Mouse (Mus musculus) ZHBTc4 (cell line): Measurements from ENCODE around the gene Rnf144b.

Experiments
- DNase-seq: peaks from one replicate; pipeline ENCODE4 v3.0.0-alpha.2; 2011; ENCODE audit warnings: low read depth, low spot score

Rnf144b gene

DNA sequence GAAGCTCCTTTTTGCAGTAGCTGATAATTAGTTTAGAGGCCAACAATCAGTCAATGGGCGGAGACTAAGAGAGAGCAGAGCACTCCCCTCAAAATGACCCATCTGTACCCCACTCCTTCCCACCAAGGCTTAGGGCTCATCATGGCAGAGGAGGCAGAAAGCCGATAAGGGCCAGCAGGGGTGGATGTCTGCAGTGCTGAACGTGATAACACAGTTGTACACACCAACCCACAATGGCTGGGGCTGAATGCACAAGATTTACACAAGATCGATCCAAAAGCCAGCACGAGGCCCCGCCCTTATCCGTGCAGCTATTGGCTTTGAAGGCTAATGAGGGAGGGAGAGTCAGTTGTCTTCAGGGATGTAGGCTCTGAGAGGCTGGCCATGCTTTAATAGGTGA is 58.3 kb downstream of the Rnf144b start:
- no peak for DNase-seq

DNA sequence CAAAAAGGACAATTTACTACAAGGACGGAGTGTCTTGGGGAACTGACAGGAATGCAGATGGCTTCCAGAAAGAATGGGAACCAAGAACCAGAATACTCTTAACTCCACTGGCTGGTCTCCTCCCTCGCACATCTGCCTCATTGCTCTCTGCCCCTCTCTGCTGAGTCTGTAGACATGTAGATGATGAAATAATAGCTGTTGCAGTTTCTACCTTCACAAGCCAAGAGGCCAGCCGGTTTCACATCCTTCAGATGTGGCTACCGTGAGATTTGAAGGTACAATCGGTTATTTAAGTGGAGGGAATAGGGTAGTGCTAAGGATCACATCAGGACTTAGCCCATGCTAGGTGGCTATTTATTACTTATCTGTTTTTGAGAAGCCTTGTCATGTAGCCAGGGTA is 59.9 kb downstream of the Rnf144b start:
- no peak for DNase-seq

DNA sequence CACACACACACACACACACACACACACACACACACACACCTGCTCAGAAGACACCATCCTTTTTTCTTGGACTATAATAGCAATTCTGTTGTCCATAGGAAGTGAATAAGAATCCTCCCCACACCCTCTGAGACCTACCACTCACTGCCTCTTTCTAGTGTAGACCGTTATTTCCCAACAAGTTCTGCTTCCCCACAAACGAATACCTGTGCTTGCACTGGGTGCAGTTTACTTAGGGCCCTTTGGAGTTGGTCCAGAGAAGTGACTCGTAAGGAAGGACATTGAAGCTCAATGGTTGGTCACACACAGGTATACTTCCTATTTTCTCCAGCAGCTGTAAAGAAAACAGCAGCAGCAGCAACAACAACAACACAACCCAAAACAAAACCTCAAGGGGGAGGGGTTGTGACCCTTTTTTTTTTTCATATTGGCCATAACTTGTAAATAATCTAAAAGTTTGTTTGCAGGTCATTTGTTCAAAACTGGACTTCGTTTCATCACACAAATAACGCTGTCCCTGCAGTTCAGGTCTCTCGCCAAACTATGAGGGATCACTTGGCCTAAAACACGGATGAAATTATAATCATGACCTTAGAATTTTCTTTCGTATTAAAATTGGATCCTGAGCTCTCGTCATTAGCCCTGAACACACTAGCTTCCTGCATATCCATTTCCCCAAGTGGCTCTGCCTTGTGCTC is 60.7 kb downstream of the Rnf144b start:
- no peak for DNase-seq

DNA sequence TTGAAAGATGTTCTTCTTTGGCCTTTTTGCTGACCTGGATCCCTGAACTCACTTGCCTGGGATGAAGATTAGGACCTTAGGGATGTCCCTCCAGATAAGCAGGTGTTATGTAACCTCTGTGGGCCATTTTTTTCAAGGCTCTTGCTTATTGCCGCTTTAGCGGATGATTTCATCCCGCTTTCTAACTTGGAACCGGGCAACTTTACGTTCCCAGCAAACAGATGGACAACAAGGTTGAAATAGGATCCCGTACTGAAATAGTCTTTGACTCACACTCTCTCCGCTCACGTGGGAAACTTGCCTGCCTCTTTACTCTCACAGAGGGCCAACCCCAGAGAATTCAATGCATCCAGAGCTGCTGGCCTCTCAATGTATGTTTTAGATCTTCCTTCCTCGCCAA is 61.3 kb downstream of the Rnf144b start:
- DNase-seq: no peak

DNA sequence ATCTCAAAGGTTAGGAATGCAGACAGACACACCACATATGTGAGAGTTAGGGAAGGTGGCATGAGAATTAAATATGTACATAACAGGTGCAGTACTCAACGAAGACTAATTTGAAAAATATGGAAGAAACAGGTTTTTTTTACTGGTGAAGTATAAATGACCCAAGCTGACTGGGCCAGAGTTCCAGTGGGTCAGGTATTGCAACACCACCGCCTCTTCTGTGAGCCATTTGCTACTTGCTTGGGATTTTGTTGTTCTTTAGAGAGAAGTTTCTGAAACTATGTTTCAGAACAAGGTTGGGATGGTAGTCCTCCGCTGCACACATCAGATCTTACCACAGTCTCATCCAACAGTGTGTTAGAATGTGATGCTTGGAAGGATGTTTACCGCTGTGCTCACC is 65.4 kb downstream of the Rnf144b start:
- DNase-seq: no peak

DNA sequence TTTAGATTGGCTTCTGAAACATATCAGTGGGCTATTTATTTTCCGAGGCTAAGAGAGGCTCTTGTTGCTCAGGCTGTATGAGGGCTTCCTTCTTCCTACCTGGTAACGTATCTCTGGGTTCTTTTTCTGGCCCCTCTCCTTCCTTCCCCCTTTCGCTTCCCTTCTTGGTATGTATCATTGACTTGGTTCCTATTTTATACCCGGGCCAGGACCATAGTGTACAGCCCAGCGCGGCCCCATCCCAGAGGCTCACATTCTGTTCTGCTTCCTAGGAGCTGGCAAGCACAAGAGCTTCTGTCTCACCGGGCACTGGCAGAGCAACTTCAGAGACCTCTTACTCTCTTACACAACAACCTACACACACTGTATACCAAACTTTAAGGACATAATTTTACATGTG is 67.5 kb downstream of the Rnf144b start:
- no peak for DNase-seq

DNA sequence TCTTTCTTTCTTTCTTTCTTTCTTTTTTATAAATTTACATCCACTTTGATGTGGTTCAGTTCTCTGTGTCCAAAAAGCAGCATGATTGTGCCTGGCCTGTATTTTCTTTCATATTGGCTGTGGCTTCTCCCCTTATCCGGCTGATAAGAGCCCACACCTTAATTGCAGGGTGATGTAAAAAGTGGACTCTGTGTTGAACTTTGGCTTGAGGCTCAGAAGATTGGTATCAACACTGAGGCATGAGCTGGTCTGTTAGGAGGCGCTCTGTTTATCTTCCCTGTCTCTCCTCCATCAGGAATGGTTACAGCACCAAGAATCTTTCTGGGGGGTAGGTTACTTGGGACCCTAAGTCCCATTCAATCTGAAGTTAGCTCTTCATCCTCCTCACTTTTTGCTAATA is 69.7 kb downstream of the Rnf144b start:
- no peak for DNase-seq

DNA sequence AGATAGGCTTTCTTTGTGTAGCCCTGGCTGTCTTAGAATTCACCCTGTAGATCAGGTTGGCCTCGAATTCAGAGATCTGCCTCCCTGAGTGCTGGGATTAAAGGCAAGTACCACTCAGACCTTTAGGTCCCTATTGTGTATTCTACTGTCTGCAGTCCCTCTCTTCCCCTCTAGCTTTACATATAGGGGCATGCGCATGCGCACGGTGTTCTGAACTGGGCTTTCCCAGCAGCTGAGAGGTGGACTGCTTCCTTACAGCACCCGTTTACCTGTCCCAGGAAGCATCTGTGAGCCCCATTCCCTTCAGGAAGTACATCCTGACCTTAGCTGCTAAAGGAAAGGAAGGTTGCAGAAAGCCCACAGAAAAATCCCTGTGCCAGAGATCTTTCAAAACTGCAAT is 70.3 kb downstream of the Rnf144b start:
- DNase-seq: peak; percentile 63

DNA sequence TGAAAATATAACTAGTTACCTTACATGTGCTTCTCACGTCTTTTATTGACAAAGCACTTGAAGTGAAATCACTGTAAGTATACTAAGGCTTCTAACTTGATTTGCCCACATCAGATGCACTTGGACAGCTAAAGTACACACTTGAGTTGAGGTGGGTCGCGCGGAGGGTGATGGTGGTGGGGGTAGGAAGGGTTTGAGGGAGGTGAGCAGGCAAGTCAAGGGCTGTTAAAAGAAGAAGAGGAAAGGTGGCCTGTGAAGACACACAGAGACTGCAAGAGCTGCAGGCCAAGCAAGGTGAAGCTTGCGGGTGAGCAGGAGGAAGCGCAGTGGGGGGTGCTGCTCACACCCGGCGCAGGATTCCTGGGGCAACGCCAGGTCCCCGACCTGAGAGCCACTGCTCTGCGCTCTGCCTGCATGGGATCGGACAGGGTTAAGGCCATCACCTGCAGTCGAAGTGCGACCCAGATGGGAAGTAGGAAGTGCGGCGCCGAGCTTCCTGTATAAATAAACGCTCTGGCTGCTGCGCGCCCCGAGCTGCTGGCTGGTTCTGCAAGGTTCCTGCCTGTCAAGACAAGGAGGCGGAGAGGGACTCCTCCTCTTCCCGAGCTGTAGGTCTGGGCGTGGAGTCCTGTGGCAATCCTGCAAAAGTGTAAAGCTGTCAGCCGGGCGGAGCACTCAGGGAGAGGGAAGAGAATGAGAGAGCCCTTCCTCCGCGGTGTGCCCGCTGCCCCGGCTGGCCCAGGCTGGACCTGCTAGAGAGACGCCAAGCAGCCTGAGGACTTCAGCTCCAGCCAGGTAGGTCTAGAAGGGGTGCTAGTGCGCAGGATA is 71.1 kb downstream of the Rnf144b start:
- peak; percentile 84 for DNase-seq

DNA sequence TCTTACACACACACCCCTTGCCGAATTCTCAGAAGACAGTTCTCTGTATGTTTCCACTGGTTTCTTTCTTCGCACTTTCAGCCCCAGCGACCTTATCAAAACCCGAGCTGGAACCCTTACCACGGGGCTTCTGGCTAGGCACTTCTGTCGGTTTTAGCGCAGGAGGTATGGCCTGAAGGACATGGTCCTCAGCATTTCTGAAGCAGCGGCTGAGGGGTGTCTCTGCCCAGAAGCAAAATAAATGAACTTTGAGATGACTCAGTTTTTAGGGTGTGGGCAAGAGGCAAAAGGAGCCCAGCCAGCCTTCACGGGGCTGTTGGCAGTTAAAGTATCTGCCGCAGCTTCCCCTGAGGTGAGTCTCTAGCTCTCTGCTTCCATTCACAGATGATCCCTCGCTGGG is 72.2 kb downstream of the Rnf144b start:
- no peak for DNase-seq

DNA sequence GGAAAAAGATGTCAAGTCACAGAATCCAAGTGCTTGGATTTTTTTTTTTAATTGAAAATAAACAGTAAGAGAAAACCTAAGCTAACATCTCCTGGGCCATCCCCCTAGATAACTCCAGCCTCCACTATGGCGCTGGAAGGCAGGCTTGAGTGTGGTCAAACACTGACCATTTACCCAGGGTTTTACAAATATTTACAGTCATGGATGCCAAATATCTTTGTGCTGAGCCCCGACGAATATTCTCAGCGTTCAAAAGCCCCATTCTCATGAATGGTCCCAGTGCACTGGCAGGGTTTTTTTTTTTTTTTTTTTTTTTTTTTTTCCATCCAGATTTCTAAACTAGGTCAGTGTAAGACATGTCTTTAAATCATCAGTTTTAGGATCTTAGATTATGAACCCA is 73.0 kb downstream of the Rnf144b start:
- DNase-seq: no peak

DNA sequence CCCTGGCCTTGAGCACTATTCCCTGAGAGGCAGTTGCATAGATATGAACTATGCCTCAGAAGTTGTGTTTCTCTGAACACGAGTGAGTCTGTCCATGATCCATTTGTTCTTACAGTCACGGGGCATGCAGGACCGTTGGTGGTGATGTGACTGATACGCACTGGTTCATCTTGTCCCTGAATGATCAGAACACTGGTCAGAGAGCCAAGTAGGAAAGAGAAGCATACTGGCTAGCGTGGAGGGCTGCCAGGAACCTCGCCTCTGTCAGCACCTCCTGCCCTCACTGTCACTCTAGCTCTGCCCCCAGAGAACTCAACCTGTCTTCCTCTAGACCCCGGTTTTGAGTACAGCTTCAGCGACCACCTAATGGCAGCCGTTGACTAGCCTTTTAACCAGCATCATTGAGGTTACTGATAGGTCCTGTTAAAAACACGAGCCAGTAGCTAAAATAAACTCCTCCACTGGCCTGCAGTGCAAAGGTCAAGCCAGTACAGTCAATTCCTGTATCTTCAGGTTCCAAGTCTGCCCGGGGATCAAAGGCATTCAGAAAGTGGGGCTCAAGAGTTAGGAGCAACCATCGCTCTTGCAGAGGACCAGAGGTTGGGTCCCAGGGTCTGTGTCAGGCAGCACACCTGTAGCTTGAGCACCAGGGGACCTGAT is 77.7 kb downstream of the Rnf144b start:
- DNase-seq: no peak

DNA sequence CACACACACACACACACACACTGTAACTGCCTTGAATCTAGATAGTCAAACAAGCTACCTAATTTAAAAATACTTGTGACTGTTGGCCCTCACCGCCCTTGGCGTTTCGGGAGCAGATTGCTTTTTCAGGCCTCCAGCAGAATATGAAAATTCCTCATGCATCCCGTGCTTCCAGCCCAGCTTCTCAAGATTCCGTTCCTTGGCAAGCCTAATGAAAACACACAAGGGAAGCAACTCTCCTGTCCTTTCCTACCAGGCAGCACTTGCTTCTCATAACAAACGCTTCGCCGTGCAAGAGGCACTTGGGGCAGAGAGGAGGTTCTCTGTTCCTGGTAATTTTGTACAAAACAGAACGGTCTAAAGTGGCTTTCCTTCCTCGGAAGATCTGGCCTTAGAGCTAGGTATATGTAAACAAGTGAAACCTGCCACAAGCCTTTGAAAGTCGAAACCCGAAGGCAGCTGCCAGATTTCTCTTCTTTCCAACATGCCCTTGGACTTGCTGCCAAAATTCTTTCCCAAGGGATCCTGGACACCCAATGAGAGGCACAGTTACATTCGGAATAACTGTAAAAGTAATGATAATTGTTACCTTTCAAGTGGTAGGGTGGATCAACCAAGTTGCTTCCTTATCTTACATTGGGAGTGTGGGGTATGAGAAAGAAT is 79.6 kb downstream of the Rnf144b start:
- no peak for DNase-seq

DNA sequence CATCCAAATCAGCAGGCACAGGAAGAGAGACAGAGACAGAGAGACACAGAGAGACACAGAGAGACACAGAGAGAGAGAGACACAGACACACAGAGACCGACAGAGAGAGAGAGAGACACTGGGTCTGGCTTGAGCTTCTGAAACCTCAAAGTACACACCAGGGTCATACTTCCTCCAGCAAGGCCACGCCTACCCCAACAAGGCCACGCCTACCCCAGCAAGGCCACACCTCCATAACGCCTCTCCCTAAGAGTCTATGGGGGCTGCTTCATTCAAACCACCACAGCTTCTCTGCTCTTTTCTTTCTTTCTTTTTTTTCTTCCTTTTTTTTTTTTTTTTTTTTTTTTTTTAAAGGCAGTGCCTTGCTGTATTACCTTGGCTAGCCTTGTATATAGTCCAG is 88.0 kb downstream of the Rnf144b start:
- peak; percentile 61 for DNase-seq

DNA sequence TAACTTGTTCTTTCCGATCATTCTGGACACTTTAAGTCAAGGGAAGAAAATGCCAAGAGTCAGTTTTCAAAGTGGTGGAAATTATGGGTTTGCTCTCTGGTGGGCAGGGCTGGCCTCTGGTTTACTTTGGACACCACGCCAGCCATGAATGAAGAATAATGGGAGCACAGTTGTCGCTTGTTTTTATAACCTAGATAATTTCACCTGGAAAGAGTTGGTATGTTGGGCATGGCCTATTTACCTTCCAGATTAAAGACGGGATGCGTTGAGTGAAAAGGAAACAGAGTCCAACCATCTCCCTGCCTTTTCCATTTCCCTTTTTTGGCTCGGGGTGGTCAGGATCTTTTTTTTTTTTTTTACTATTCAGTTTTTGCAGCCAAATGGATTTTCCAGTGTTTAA is 88.5 kb downstream of the Rnf144b start:
- DNase-seq: no peak

DNA sequence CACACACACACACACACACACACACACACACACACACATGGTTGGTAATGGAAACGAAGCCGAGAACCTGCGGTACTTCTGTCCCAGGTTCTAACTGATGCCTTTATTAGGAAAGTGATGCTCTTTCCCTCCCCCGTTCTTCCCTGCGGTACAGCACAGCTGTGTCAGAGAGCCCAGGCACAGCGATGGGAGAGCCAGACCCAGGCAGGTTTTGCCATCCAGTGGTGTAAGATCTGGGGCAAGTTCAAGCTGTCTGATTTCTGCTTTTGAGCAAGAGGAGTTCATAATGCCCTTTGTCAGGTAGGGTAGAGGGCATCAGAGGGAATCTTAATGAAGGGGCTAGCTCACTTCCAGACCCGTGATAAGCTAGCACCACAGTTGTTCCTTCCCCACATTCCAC is 89.1 kb downstream of the Rnf144b start:
- DNase-seq: no peak

DNA sequence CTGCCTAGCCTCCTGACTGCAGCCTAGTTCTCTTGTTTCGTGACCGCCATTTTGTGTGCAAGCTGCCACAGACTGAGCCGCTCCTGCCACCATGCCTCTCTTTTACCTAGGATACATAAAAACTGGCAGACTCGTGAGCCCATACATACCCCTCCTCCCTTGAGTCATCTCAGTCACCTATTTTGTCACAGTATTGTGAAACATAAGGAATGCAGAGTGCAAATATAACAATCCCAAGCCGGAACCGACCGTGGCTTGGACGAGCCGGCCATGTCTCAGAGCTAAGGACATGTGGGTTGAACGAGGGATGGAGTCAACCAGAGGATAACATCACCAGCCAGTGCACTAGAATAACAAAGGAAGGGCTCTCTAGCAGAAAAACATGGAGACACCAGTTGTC is 91.4 kb downstream of the Rnf144b start:
- no peak for DNase-seq

DNA sequence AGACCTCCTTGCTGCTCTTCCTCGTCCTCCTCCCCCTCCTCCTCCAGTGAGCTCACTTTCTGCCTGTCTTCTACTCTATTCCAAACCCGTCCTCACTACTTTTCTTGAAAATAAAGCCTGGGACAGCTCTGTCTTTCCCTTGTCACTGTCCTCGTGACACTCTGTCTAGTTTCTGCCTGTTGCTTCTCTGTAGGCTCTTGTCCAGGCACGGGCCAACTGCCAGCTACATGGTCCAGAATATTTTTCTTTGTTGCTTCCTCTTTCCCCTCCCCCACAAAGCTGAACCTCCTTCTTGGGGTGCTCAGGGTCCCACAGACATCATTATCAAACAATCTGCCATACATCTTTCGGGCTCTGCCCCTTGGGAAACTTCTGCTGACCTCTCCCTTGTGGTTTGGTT is 92.4 kb downstream of the Rnf144b start:
- no peak for DNase-seq

DNA sequence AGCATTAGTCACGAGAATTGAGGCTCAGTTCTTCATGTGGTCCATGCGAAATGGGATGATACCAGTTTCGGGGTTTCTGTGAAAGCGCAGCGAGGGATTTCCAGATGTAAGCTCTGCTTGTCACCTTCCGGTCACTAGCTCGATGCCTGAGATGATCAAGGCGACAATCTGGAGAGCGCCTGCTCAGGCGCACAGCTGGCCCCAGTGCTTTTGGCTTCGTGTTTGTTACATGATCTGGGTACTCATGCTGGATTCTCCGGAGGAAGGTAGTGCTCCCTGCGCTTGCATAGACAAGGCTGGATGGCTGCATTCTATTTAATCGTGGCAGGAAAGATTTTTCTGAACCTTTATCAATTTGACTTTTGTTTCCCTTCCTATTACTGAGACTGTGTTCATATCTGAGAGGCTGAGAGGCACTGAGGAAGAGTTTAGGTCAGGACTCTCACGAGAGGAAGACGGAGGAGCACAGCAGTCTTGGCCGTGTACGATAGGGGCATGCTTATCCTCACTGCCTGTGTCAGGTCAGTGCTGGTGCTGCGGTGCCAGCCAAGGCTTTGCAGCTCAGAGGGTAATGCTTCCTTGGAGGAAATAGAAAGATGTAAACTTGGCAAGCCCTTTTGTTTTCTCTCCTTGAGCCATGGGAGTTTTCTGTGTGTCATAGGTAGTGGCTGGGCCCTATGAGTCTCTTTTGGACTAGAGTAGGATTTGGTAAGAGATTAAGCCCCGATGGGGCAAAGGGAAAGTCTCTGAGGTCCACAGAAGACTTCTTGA is 93.5 kb downstream of the Rnf144b start:
- no peak for DNase-seq

DNA sequence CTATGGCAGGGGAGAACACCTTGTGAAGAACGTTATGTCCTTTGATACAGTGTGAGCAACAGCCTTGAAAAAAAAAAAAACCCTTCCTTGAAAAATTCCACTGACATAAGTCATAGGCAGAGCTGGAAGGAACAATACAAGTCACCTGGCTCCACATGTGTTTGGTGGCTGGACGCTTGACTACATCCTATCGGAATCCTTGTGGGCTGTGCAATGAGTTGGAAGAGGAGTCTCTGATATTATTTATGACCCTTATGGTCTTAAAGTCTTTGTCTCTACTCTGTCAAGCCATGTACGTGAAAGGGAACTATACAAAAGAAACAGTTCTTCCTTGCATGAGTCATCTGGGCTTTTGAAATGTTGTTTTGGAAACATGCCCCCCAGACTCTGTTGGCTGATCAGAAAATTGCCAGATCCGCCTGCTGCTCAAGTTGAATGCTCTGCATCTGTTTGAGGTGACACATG is 94.7 kb downstream of the Rnf144b start:
- DNase-seq: no peak

DNA sequence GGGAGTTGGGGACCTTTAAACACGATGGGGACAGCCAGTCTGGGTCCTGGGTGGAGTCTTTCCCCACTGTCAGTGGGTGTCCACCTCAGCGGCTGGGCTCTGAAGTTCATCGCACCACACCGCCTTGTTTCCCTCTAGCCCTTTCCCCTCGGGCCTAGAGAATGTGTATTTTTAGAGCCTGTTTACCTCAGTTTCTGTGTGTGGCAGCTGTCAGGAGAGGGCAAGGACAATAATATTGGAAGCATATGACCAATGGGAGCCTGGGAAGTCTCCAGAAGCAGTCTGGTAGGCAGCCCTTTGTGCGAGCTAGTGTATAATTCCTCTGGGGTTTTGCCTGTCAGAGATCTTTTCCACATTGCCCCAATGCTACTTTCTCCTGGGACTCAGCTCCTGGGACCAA is 95.9 kb downstream of the Rnf144b start:
- DNase-seq: no peak
